Mouse (Mus musculus): ENCODE measurements around the gene St8sia2. TPM values are rescaled to one million over a fixed set of nuclear protein-coding genes. Genes with fewer than 3 reads are reported as not detected.
"Not testable (repeated sequence)": the region's sequence is repeated elsewhere in the genome, so short reads cannot be mapped to it uniquely, and the experiment has no call there.

The St8sia2 gene
- total RNA-seq, 2 experiments from 2014 or later, result 2.5 to 2.6 TPM

GRCm38 (mm10) chr7:74000743-74001510 is 12.6 kb downstream of the St8sia2 start:
- no peak for DNase-seq (ENCODE audit: extremely low spot score in 1 of 2, low spot score in 1 of 2)

- no peak for DNase-seq (ENCODE audit: extremely low spot score in 1 of 2, low spot score in 1 of 2)
Measured at GRCm38 (mm10) chr7:73989366-73989765, 24.1 kb downstream of the St8sia2 start.

- not testable (repeated sequence) for DNase-seq (ENCODE audit: extremely low spot score in 1 of 2, low spot score in 1 of 2)
Measured at GRCm38 (mm10) chr7:73972157-73972556, 41.3 kb downstream of the St8sia2 start.

- DNase-seq (ENCODE audit: extremely low spot score in 1 of 2, low spot score in 1 of 2), result no peak
Measured at GRCm38 (mm10) chr7:73965164-73965563, 48.3 kb downstream of the St8sia2 start.

GRCm38 (mm10) chr7:73962431-73962830 is 51.1 kb downstream of the St8sia2 start:
- DNase-seq (ENCODE audit: extremely low spot score in 1 of 2, low spot score in 1 of 2), result no peak

- DNase-seq (ENCODE audit: extremely low spot score in 1 of 2, low spot score in 1 of 2), result peak in 1 of 2 experiments; percentile 5
Measured at GRCm38 (mm10) chr7:73954441-73954840, 59.0 kb downstream of the St8sia2 start.

GRCm38 (mm10) chr7:73953131-73953530 is 60.4 kb downstream of the St8sia2 start:
- DNase-seq (ENCODE audit: extremely low spot score in 1 of 2, low spot score in 1 of 2), result no peak

GRCm38 (mm10) chr7:73941640-73942039 is 71.8 kb downstream of the St8sia2 start:
- DNase-seq (ENCODE audit: extremely low spot score in 1 of 2, low spot score in 1 of 2), result no peak

GRCm38 (mm10) chr7:73939236-73939635 is 74.3 kb downstream of the St8sia2 start:
- no peak for DNase-seq (ENCODE audit: extremely low spot score in 1 of 2, low spot score in 1 of 2)

GRCm38 (mm10) chr7:73938046-73938810 is 75.3 kb downstream of the St8sia2 start:
- DNase-seq (ENCODE audit: extremely low spot score in 1 of 2, low spot score in 1 of 2), result no peak

GRCm38 (mm10) chr7:73936119-73936518 is 77.4 kb downstream of the St8sia2 start:
- DNase-seq (ENCODE audit: extremely low spot score in 1 of 2, low spot score in 1 of 2), result no peak

GRCm38 (mm10) chr7:73935703-73936102 is 77.8 kb downstream of the St8sia2 start:
- no peak for DNase-seq (ENCODE audit: extremely low spot score in 1 of 2, low spot score in 1 of 2)

GRCm38 (mm10) chr7:73933036-73933435 is 80.5 kb downstream of the St8sia2 start:
- DNase-seq (ENCODE audit: extremely low spot score in 1 of 2, low spot score in 1 of 2), result no peak

- DNase-seq (ENCODE audit: extremely low spot score in 1 of 2, low spot score in 1 of 2), result no peak
Measured at GRCm38 (mm10) chr7:73920921-73921485, 92.5 kb downstream of the St8sia2 start.

- peak; percentile 56 to 59 for DNase-seq (ENCODE audit: extremely low spot score in 1 of 2, low spot score in 1 of 2)
Measured at GRCm38 (mm10) chr7:73917633-73918311, 95.7 kb downstream of the St8sia2 start.

GRCm38 (mm10) chr7:73911899-73912298 is 101.6 kb downstream of the St8sia2 start:
- DNase-seq (ENCODE audit: extremely low spot score in 1 of 2, low spot score in 1 of 2), result no peak

GRCm38 (mm10) chr7:73910843-73911242 is 102.6 kb downstream of the St8sia2 start:
- no peak for DNase-seq (ENCODE audit: extremely low spot score in 1 of 2, low spot score in 1 of 2)

- DNase-seq (ENCODE audit: extremely low spot score in 1 of 2, low spot score in 1 of 2), result no peak
Measured at GRCm38 (mm10) chr7:73909432-73910205, 103.9 kb downstream of the St8sia2 start.

GRCm38 (mm10) chr7:73894506-73894905 is 119.0 kb downstream of the St8sia2 start:
- no peak for DNase-seq (ENCODE audit: extremely low spot score in 1 of 2, low spot score in 1 of 2)

GRCm38 (mm10) chr7:73891830-73892229 is 121.7 kb downstream of the St8sia2 start:
- no peak for DNase-seq (ENCODE audit: extremely low spot score in 1 of 2, low spot score in 1 of 2)

Measured in layer of hippocampus, postnatal 25 days (tissue).